Mouse (Mus musculus): ENCODE data around the gene Zfp941.

Gene Zfp941

GRCm38 (mm10) chr7:140821653-140822329 is at the start of gene Zfp941:
TSS of gene Zfp941 (minus strand) at chr7:140822178.
- in situ Hi-C loops (cut with MboI): no loop called here

GRCm38 (mm10) chr7:140864761-140865160 is 42.8 kb upstream of the Zfp941 start:
- in situ Hi-C loops (cut with MboI): no loop called here

GRCm38 (mm10) chr7:140860728-140861127 is 38.8 kb upstream of the Zfp941 start:
- in situ Hi-C loops (cut with MboI): no loop called here

- in situ Hi-C loops (cut with MboI): no loop called here
Observed at GRCm38 (mm10) chr7:140859997-140860396, 38.0 kb upstream of the Zfp941 start.

GRCm38 (mm10) chr7:140858746-140859145 is 36.8 kb upstream of the Zfp941 start:
- in situ Hi-C loops (cut with MboI): no loop called here

- in situ Hi-C loops (cut with MboI): no loop called here
Observed at GRCm38 (mm10) chr7:140857550-140858505, 35.9 kb upstream of the Zfp941 start, which contains the start of gene Bet1l. TSS of gene Bet1l (minus strand) at chr7:140857577.

GRCm38 (mm10) chr7:140856785-140857549 is 35.0 kb upstream of the Zfp941 start, which contains the start of gene Ric8a:
TSS of gene Ric8a (plus strand) at chr7:140856957.
- in situ Hi-C loops (cut with MboI): no loop called here

GRCm38 (mm10) chr7:140855860-140856784 is 34.1 kb upstream of the Zfp941 start, which contains the start of gene Gm45785:
TSS of gene Gm45785 (minus strand) at chr7:140856331.
- in situ Hi-C loops (cut with MboI): no loop called here

GRCm38 (mm10) chr7:140855181-140855580 is 33.2 kb upstream of the Zfp941 start:
- in situ Hi-C loops (cut with MboI): no loop called here

- in situ Hi-C loops (cut with MboI): no loop called here
Observed at GRCm38 (mm10) chr7:140854483-140854882, 32.5 kb upstream of the Zfp941 start.

- in situ Hi-C loops (cut with MboI): no loop called here
Observed at GRCm38 (mm10) chr7:140853386-140853785, 31.4 kb upstream of the Zfp941 start.

- in situ Hi-C loops (cut with MboI): no loop called here
Observed at GRCm38 (mm10) chr7:140851916-140852315, 29.9 kb upstream of the Zfp941 start.

- in situ Hi-C loops (cut with MboI): loop anchor here (5.0 kb wide), 2 partner anchors 54 to 204 kb away; partner anchors contain the start of gene Cox8b
Observed at GRCm38 (mm10) chr7:140848591-140848990, 26.6 kb upstream of the Zfp941 start.

- in situ Hi-C loops (cut with MboI): loop anchor here (5.0 kb wide), 2 partner anchors 54 to 204 kb away; partner anchors contain the start of gene Cox8b
Observed at GRCm38 (mm10) chr7:140847755-140848580, 26.0 kb upstream of the Zfp941 start, which contains the start of gene Odf3. TSS of gene Odf3 (plus strand) at chr7:140847805.

GRCm38 (mm10) chr7:140846676-140847075 is 24.7 kb upstream of the Zfp941 start:
- in situ Hi-C loops (cut with MboI): loop anchor here (5.0 kb wide), 2 partner anchors 56 to 206 kb away; partner anchors contain the start of gene Cox8b

GRCm38 (mm10) chr7:140845683-140846082 is 23.7 kb upstream of the Zfp941 start:
- in situ Hi-C loops (cut with MboI): loop anchor here (5.0 kb wide), 2 partner anchors 57 to 207 kb away; partner anchors contain the start of gene Cox8b

- in situ Hi-C loops (cut with MboI): loop anchor here (5.0 kb wide), 2 partner anchors 57 to 207 kb away; partner anchors contain the start of gene Cox8b
Observed at GRCm38 (mm10) chr7:140844905-140845665, 23.1 kb upstream of the Zfp941 start, which contains the start of gene Scgb1c1. TSS of gene Scgb1c1 (plus strand) at chr7:140845547.

- in situ Hi-C loops (cut with MboI): no loop called here
Observed at GRCm38 (mm10) chr7:140843806-140844205, 21.8 kb upstream of the Zfp941 start.
